Mouse (Mus musculus) cortical plate, adult 2 months (tissue): Measurements from ENCODE around the gene Slc36a3. TPM values are rescaled to one million over a fixed set of nuclear protein-coding genes. Genes with fewer than 3 reads are reported as not detected.
A peak's percentile ranks its signal among the peaks of the same experiment; 100 is the strongest.

Source experiments
- H3K27ac ChIP-seq: fragments of 200-500 bp; 2 replicates; pipeline ENCODE4 v1.5.1; 2012; ENCODE audit warnings: low read length, control low read depth, inconsistent platforms; ENCODE audit not compliant: insufficient read depth
- H3K4me1 ChIP-seq: fragments of 200-500 bp; 2 replicates; pipeline ENCODE4 v1.6.1; 2011; ENCODE audit warnings: low read length; ENCODE audit not compliant: control insufficient read depth, insufficient read depth
- H3K4me3 ChIP-seq: fragments of 200-500 bp; 2 replicates; pipeline ENCODE4 v1.5.1; 2011; ENCODE audit warnings: mild to moderate bottlenecking, low read length, control low read depth; ENCODE audit not compliant: insufficient read depth
- CTCF ChIP-seq: fragments of 200-500 bp; IDR thresholded peaks from 2 replicates; pipeline ENCODE4 v1.5.1; 2011; ENCODE audit warnings: mild to moderate bottlenecking, control low read depth, low read length; ENCODE audit not compliant: insufficient read depth; ENCODE audit errors: extremely low read depth
- POLR2A ChIP-seq: fragments of 200-500 bp; IDR thresholded peaks from 2 replicates; pipeline ENCODE4 v1.6.1; 2011; ENCODE audit warnings: mild to moderate bottlenecking, low read length, control low read depth; ENCODE audit not compliant: insufficient read depth; ENCODE audit errors: extremely low read depth
- polyA plus RNA-seq: library from polyadenylated mRNA; depleted of rRNA; stranded (reverse); fragments of >200 nt; gene quantifications from 2 replicates; pipeline ENCODE4 v1.2.3, GENCODE M21; 2012

Gene Slc36a3
- polyA plus RNA-seq, 1 experiment: not detected

- Histone ChIP-seq H3K27ac (no peak overlapping the region), H3K4me1 (no peaks in the 10 kb centered on the region), H3K4me3 (no peak overlapping the region)
- TF ChIP-seq POLR2A (no peak), CTCF (no peak)
Observed at GRCm38 (mm10) chr11:55178830-55179229, 27.3 kb upstream of the Slc36a3 start.

GRCm38 (mm10) chr11:55170501-55170900, 19.0 kb upstream of the Slc36a3 start:
- Histone ChIP-seq H3K27ac (no peak overlapping the region), H3K4me3 (no peak overlapping the region), H3K4me1 (no peaks in the 10 kb centered on the region)
- TF ChIP-seq CTCF (no peak), POLR2A (no peak)

- TF ChIP-seq CTCF (no peak), POLR2A (no peak)
- Histone ChIP-seq H3K4me3 (no peak overlapping the region), H3K4me1 (no peaks in the 10 kb centered on the region), H3K27ac (no peak overlapping the region)
Observed at GRCm38 (mm10) chr11:55168914-55169313, 17.4 kb upstream of the Slc36a3 start.

GRCm38 (mm10) chr11:55168504-55168903, 17.0 kb upstream of the Slc36a3 start:
- Histone ChIP-seq H3K4me1 (no peaks in the 10 kb centered on the region), H3K27ac (no peak overlapping the region), H3K4me3 (no peak overlapping the region)
- TF ChIP-seq POLR2A (no peak), CTCF (no peak)

- no peak for TF ChIP-seq CTCF
- no peak for TF ChIP-seq POLR2A
- Histone ChIP-seq H3K4me3 (no peak overlapping the region), H3K4me1 (no peaks in the 10 kb centered on the region)
Observed at GRCm38 (mm10) chr11:55165748-55166147, 14.2 kb upstream of the Slc36a3 start.

DNA sequence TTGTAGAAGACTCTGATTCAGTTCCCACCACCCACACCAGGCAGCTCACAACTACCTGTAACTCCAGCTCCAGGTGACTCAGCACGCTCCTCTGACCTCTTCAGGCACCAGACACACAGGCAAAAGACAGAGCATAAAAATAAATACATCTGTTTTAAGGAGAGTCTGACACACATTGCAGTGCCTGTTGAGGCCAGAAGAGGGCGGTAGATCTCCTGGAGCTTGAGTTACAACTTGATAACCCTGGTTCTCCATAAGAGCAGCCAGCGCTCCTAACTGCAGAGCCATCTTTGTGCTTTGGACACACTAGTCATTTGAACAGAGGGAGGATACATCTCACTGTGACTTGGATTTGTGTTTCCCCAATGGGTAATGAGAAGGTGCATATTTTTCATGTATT, 13.2 kb upstream of the Slc36a3 start:
- Histone ChIP-seq H3K27ac (no peak overlapping the region), H3K4me1 (no peaks in the 10 kb centered on the region)

More at GRCm38 (mm10) chr11:55165748-55166147, 14.2 kb upstream of the Slc36a3 start:
- no peak overlapping the region for H3K27ac ChIP-seq

DNA sequence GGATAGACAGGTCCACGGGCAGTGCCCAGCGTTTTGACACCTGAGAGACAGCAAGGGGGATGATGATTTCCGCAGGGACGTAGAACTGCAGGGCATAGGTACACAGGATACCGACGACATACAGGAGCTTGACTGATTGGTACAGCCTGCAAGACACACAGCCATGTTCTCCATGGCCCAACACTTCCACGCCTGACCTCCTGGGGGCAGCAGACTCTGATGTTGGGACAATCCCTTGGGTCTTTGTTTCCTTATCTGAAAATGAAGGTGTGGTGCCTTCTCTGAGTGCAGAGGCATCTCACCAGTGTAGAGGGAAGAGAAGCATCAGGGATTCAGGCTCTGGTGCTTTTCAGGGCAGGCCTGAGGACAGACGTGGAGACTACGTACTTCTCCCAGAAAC, 11.2 kb upstream of the Slc36a3 start:
- H3K4me3 ChIP-seq: no peak overlapping the region
- no peaks in the 10 kb centered on the region for H3K4me1 ChIP-seq
- H3K27ac ChIP-seq: no peak overlapping the region
- TF ChIP-seq CTCF (peak; percentile 88), POLR2A (no peak)

More for the DNA sequence above, 13.2 kb upstream of the Slc36a3 start:
- H3K4me3 ChIP-seq: no peak overlapping the region
- peak; percentile 72 for TF ChIP-seq CTCF
- no peak for TF ChIP-seq POLR2A

DNA sequence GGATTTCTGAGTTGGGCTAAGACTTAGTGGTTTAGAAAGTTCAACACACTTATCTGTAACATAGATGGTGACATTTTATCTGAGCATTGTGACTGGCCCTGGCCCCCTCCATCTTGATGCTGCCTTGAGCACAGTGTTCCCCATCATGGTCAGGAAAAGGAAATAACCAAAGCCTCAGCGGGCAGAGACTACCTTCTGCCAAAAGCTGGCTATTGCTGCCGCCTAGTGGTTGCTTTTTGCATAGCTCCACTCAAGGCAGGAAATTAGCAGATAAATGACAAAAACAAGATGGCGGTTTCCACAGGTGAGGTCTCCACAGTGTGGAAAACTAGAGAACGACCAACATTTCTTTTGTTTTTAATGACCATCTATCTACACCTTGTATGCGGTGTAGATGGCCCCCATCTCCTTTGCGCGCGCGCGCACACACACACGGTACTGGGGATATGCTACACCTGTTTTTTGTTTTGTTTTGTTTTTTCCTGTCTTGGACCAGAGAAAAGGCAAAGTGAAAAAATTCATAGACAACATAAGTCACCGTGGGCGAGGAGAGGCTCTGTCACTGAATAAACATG, 7.4 kb upstream of the Slc36a3 start:
- no peak overlapping the region for H3K4me3 ChIP-seq
- H3K4me1 ChIP-seq: no peaks in the 10 kb centered on the region
- TF ChIP-seq CTCF (peak; percentile 87), POLR2A (no peak)
- H3K27ac ChIP-seq: no peak overlapping the region

DNA sequence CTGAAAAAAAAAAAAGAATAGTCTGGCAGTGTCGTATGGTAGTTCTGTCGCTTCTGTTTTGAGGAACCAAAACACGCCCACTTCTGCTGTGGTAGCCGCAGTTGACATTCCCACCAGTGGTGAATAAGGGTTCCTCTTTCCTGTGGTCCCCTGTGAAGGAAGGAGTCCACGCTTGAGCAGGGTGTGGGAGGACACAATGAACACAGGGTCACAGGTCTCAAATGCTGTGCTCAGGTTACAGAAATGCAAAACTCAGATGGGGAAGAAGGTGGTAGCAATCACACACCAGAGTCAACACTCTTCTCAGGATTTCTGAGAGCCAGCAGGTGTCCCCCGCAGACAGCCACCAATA, 3.5 kb upstream of the Slc36a3 start:
- TF ChIP-seq POLR2A: no peak
- TF ChIP-seq CTCF: no peak
- Histone ChIP-seq H3K27ac (no peak overlapping the region), H3K4me1 (no peaks in the 10 kb centered on the region), H3K4me3 (no peak overlapping the region)

- Histone ChIP-seq H3K27ac (no peak overlapping the region), H3K4me1 (no peaks in the 10 kb centered on the region), H3K4me3 (no peak overlapping the region)
- TF ChIP-seq POLR2A (no peak), CTCF (no peak)
Observed at GRCm38 (mm10) chr11:55154398-55155069, 3.0 kb upstream of the Slc36a3 start.
